Mouse (Mus musculus) liver, adult 2 months (tissue): Measurements from ENCODE around the gene Ifnz. TPM values are rescaled to one million over a fixed set of nuclear protein-coding genes. Genes with fewer than 3 reads are reported as not detected.
"Not testable (repeated sequence)": the region's sequence is repeated elsewhere in the genome, so short reads cannot be mapped to it uniquely, and the experiment has no call there.

Experiments
- DNase-seq: peaks from one replicate; pipeline ENCODE4 v3.0.0-alpha.2; 2011; ENCODE audit warnings: low read depth, low spot score; ENCODE audit errors: extremely low read depth
- H3K27ac ChIP-seq: fragments of 200-500 bp; replicated peaks from 2 replicates; pipeline ENCODE4 v1.5.1; 2012; ENCODE audit warnings: low read depth, mild to moderate bottlenecking, control low read depth, inconsistent platforms, low read length; ENCODE audit not compliant: insufficient read depth
- H3K27me3 ChIP-seq: fragments of 200-500 bp; 2 replicates; pipeline ENCODE4 v1.6.1; 2012; ENCODE audit warnings: mild to moderate bottlenecking, moderate library complexity, low read length, inconsistent platforms; ENCODE audit not compliant: control insufficient read depth, insufficient read depth
- H3K36me3 ChIP-seq: fragments of 200-500 bp; 2 replicates; pipeline ENCODE4 v1.6.1; 2012; ENCODE audit warnings: low read length, inconsistent platforms; ENCODE audit not compliant: control insufficient read depth, insufficient read depth
- H3K4me1 ChIP-seq: fragments of 200-500 bp; 2 replicates; pipeline ENCODE4 v1.6.1; 2011; ENCODE audit warnings: low read length; ENCODE audit not compliant: control insufficient read depth, insufficient read depth
- H3K4me3 ChIP-seq: fragments of 200-500 bp; 2 replicates; pipeline ENCODE4 v1.5.1; 2011; ENCODE audit warnings: low read depth, mild to moderate bottlenecking, control low read depth, low read length, moderate library complexity; ENCODE audit not compliant: insufficient read depth
- H3K79me2 ChIP-seq: fragments of 200-500 bp; 2 replicates; pipeline ENCODE4 v1.6.1; 2012; ENCODE audit warnings: inconsistent platforms, mild to moderate bottlenecking, low read length, moderate library complexity; ENCODE audit not compliant: control insufficient read depth, insufficient read depth
- H3K9ac ChIP-seq: fragments of 200-500 bp; 2 replicates; pipeline ENCODE4 v1.6.1; 2012; ENCODE audit warnings: low read depth, mild to moderate bottlenecking, control low read depth, inconsistent platforms, low read length
- CTCF ChIP-seq: fragments of 200-500 bp; IDR thresholded peaks from 2 replicates; pipeline ENCODE4 v1.5.1; 2011; ENCODE audit warnings: low read depth, low read length, control low read depth
- POLR2A ChIP-seq: fragments of 200-500 bp; IDR thresholded peaks from 2 replicates; pipeline ENCODE4 v1.6.1; 2011; ENCODE audit warnings: low read length, control low read depth; ENCODE audit not compliant: insufficient read depth; ENCODE audit errors: extremely low read depth
- WGBS: fragments of 180-500 bp; shearing (Covaris S2); methylation state at CpG from one replicate; pipeline ENCODE4 v1.1.7; 2018; 5-methylcytosine and 5-hydroxymethylcytosine counted together
- polyA plus RNA-seq: library from polyadenylated mRNA; depleted of rRNA; stranded (reverse); fragments of >200 nt; gene quantifications from 2 replicates; pipeline ENCODE4 v1.2.3, GENCODE M21; 2012
- total RNA-seq: library from RNA; depleted of rRNA; stranded (reverse); fragments of >200 nt; gene quantifications from 2 replicates; pipeline ENCODE4 v1.2.3, GENCODE M21; 2014

Ifnz gene
- total and polyA plus RNA-seq, 2 experiments, result not detected

DNA sequence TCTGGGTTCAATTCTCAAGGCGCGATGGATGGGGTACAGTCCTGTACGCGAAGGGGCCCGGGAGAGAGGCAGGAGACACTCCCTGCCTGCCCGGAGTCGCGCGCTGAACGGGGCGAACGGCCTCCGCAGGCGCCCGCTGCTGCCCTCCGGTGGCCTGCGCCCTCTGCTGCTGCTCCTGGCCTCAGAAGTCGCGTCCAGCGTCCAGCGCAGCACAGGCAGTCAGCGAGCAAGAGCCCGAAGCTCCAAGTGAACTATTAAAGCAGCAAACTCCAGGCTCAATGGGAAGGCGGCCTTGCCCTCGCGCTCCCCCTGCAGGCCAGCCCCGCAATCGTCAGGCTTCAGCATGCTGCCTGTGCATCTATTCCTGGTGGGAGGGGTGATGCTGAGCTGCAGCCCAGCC is 21.5 kb upstream of the Ifnz start:
- Histone ChIP-seq H3K4me3 (peak overlapping the region; percentile 9; the same call in 1 of the 2 replicates), H3K27ac (peak overlapping the region; percentile 43; the same call in 1 of the 2 replicates), H3K9ac (0 out of 2 replicates have a peak overlapping the region, but pooled peaks have one; percentile 67)
- peak; percentile 71 for DNase-seq
- H3K4me1 ChIP-seq, H3K79me2 ChIP-seq, H3K27me3 ChIP-seq, H3K36me3 ChIP-seq: not testable (repeated sequence)
- 0% methylated on average over 26 of the region's 28 CpGs for WGBS
- TF ChIP-seq POLR2A, result peak; percentile 50; the same call in 1 of the 2 replicates
- TF ChIP-seq CTCF, result peak; percentile 40

DNA sequence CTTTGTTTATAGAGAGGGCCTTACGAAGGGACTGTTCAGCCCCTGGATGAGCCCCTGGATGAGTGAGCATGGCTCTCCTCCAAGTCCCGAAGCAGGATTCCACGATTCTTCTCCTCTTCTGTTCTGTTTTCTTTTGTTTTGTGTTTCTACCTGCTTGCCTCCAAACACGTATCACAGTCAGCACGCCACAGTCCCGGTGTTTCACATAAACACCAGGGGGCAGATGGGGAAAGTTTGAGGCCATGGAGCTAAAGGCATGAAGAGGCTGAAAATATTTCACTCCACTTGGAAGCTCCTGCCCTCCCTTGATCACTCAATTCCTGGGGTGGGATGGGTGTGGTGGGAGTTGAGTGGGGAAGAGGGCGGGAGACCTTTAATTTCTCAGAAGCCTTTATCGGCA is 20.2 kb upstream of the Ifnz start:
- WGBS, result 66% methylated on average over 6 of the region's 8 CpGs

DNA sequence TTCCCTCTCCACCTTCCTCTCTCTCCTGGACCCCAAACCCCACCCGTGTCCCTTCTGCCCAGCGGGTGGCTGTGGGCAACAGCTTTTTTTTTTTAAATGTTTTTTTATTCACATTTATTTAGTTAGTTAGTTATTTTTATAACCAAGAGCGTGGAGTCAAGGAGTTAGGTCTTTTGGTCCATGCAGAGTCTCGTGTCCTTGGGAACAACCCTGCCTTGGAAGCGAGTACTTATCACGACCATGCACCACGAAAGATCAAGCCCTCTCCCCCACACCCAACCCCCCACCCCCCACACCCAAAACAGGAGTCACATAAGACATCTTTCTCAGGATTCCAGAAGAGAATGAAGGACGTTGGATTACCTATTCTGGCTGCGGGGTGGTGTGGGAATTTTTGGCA is 19.6 kb upstream of the Ifnz start:
- not testable (repeated sequence) for H3K79me2 ChIP-seq, H3K36me3 ChIP-seq, H3K27ac ChIP-seq, H3K4me3 ChIP-seq, H3K27me3 ChIP-seq, H3K4me1 ChIP-seq, DNase-seq, H3K9ac ChIP-seq
- 57% methylated on average over 9 of the region's 9 CpGs for WGBS

More for the DNA sequence above, 20.2 kb upstream of the Ifnz start:
- H3K27ac ChIP-seq, H3K4me3 ChIP-seq, H3K36me3 ChIP-seq, H3K9ac ChIP-seq, H3K4me1 ChIP-seq, DNase-seq, H3K79me2 ChIP-seq, H3K27me3 ChIP-seq: not testable (repeated sequence)

DNA sequence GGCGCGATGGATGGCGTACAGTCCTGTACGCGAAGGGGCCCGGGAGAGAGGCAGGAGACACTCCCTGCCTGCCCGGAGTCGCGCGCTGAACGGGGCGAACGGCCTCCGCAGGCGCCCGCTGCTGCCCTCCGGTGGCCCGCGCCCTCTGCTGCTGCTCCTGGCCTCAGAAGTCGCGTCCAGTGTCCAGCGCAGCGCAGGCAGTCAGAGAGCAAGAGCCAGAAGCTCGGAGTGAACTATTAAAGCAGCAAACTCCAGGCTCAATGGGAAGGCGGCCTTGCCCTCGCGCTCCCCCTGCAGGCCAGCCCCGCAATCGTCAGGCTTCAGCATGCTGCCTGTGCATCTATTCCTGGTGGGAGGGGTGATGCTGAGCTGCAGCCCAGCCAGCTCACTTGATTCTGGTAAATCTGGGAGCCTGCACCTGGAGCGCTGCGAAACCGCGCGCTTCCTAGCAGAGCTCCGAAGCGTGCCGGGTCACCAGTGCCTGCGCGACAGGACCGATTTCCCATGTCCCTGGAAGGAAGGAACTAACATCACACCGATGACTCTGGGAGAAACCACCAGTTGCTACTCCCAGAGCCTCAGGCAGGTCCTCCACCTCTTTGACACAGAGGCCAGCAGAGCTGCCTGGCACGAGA is 18.4 kb upstream of the Ifnz start:
- H3K4me1 ChIP-seq, H3K27me3 ChIP-seq, H3K27ac ChIP-seq, H3K36me3 ChIP-seq, H3K79me2 ChIP-seq: not testable (repeated sequence)
- Histone ChIP-seq H3K4me3 (peak overlapping the region; percentile 45), H3K9ac (peak overlapping the region; percentile 55; the same call in 1 of the 2 replicates)
- peak; percentile 75 for DNase-seq
- 5% methylated on average over 35 of the region's 42 CpGs for WGBS
- 0 out of 2 replicates have a peak, but pooled peaks have one; percentile 13 for TF ChIP-seq POLR2A
- TF ChIP-seq CTCF, result peak; percentile 40; the same call in 1 of the 2 replicates

DNA sequence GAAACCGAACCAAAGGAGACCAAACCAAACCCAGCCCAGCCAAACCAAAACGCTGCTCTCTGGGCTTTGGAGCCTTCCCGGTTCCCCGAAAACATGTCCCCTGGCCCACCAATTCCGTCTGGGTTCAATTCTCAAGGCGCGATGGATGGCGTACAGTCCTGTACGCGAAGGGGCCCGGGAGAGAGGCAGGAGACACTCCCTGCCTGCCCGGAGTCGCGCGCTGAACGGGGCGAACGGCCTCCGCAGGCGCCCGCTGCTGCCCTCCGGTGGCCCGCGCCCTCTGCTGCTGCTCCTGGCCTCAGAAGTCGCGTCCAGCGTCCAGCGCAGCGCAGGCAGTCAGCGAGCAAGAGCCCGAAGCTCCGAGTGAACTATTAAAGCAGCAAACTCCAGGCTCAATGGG is 8.4 kb upstream of the Ifnz start, which contains the start of gene Gm13290:
Gene Gm13290 (plus strand): TSS at position 301 of the 400 bp plus-strand sequence.
- H3K27ac ChIP-seq, DNase-seq, H3K27me3 ChIP-seq, H3K79me2 ChIP-seq, H3K4me3 ChIP-seq, H3K36me3 ChIP-seq, H3K9ac ChIP-seq, H3K4me1 ChIP-seq: not testable (repeated sequence)
- no CpG with 5 or more reads among the region's 32 CpGs for WGBS

DNA sequence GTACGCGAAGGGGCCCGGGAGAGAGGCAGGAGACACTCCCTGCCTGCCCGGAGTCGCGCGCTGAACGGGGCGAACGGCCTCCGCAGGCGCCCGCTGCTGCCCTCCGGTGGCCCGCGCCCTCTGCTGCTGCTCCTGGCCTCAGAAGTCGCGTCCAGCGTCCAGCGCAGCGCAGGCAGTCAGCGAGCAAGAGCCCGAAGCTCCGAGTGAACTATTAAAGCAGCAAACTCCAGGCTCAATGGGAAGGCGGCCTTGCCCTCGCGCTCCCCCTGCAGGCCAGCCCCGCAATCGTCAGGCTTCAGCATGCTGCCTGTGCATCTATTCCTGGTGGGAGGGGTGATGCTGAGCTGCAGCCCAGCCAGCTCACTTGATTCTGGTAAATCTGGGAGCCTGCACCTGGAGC is 5.3 kb upstream of the Ifnz start, which contains the start of gene Gm13289:
Gene Gm13289 (plus strand): TSS at position 301 of the 400 bp plus-strand sequence.
- H3K36me3 ChIP-seq, result not testable (repeated sequence)
- no CpG with 5 or more reads among the region's 29 CpGs for WGBS

DNA sequence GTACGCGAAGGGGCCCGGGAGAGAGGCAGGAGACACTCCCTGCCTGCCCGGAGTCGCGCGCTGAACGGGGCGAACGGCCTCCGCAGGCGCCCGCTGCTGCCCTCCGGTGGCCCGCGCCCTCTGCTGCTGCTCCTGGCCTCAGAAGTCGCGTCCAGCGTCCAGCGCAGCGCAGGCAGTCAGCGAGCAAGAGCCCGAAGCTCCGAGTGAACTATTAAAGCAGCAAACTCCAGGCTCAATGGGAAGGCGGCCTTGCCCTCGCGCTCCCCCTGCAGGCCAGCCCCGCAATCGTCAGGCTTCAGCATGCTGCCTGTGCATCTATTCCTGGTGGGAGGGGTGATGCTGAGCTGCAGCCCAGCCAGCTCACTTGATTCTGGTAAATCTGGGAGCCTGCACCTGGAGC is 2.4 kb upstream of the Ifnz start, which contains the start of gene Gm13272:
Gene Gm13272 (plus strand): TSS at position 301 of the 400 bp plus-strand sequence.
- WGBS, result no CpG with 5 or more reads among the region's 29 CpGs
- not testable (repeated sequence) for H3K9ac ChIP-seq, H3K4me3 ChIP-seq, H3K79me2 ChIP-seq, H3K36me3 ChIP-seq, H3K4me1 ChIP-seq, DNase-seq, H3K27me3 ChIP-seq, H3K27ac ChIP-seq

More for the DNA sequence above, 5.3 kb upstream of the Ifnz start, which contains the start of gene Gm13289:
- not testable (repeated sequence) for DNase-seq, H3K9ac ChIP-seq, H3K4me1 ChIP-seq, H3K79me2 ChIP-seq, H3K4me3 ChIP-seq, H3K27ac ChIP-seq, H3K27me3 ChIP-seq

DNA sequence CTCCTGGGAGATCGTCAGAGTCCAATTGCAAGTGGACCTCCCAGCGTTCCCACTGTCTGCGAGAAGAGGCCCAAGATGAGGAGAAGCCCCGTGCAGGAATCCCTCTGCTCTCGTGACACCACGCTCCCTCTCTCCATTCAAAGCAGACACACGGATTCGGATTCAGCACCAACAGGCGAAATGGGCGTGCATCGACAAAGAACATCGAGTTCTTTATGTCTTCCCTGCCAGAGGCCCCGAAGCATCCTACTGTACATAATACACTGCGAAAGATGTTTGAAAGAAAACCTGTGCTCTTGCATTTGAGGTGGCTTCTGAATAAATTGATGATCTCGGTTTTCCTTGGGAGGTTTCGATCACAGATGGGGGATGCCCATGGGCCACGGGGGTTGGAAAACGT is 1.6 kb upstream of the Ifnz start:
- not testable (repeated sequence) for H3K36me3 ChIP-seq, H3K4me1 ChIP-seq, H3K79me2 ChIP-seq, H3K27me3 ChIP-seq, H3K4me3 ChIP-seq, H3K27ac ChIP-seq, H3K9ac ChIP-seq, DNase-seq
- 51% methylated on average over 16 of the region's 18 CpGs for WGBS

DNA sequence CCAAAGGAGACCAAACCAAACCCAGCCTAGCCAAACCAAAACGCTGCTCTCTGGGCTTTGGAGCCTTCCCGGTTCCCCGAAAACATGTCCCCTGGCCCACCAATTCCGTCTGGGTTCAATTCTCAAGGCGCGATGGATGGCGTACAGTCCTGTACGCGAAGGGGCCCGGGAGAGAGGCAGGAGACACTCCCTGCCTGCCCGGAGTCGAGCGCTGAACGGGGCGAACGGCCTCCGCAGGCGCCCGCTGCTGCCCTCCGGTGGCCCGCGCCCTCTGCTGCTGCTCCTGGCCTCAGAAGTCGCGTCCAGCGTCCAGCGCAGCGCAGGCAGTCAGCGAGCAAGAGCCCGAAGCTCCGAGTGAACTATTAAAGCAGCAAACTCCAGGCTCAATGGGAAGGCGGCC is 404 bp downstream of the Ifnz start:
- not testable (repeated sequence) for DNase-seq, H3K4me3 ChIP-seq, H3K9ac ChIP-seq, H3K36me3 ChIP-seq, H3K4me1 ChIP-seq, H3K27me3 ChIP-seq, H3K79me2 ChIP-seq
- H3K27ac ChIP-seq, result 0 out of 2 replicates have a peak overlapping the region, but pooled peaks have one; percentile 12
- under 1% methylated on average over 19 of the region's 31 CpGs for WGBS
